Mouse (Mus musculus): ENCODE results near the gene Foxa1. TPM values are rescaled to one million over a fixed set of nuclear protein-coding genes. Genes with fewer than 3 reads are reported as not detected.

The Foxa1 gene
- total RNA-seq, 2 experiments from 2014 or later, result not detected

- no peak for TF ChIP-seq CTCF (IDR thresholded peaks at IDR 0.05)
- Histone ChIP-seq H3K27ac (no peak overlapping the region), H3K4me3 (no peak overlapping the region)
- intact Hi-C loops (cut with DNase I), result no loop called here
- no peak for DNase-seq
Observed at GRCm38 (mm10) chr12:57508938-57509337, 37.8 kb downstream of the Foxa1 start.

- no peak for TF ChIP-seq CTCF (IDR thresholded peaks at IDR 0.05)
- intact Hi-C loops (cut with DNase I), result no loop called here
- Histone ChIP-seq H3K4me3 (no peak overlapping the region), H3K27ac (no peak overlapping the region)
- DNase-seq, result no peak
Observed at GRCm38 (mm10) chr12:57505329-57505728, 41.4 kb downstream of the Foxa1 start.

- no peak for TF ChIP-seq CTCF (IDR thresholded peaks at IDR 0.05)
- no peak for DNase-seq
- Histone ChIP-seq H3K27ac (no peak overlapping the region), H3K4me3 (no peak overlapping the region)
- intact Hi-C loops (cut with DNase I), result no loop called here
Observed at GRCm38 (mm10) chr12:57500246-57500645, 46.5 kb downstream of the Foxa1 start.

GRCm38 (mm10) chr12:57496347-57497119 lies 50.2 kb downstream of the Foxa1 start:
- intact Hi-C loops (cut with DNase I), result no loop called here
- Histone ChIP-seq H3K27ac (no peak overlapping the region), H3K4me3 (no peak overlapping the region)
- no peak for DNase-seq
- TF ChIP-seq CTCF (IDR thresholded peaks at IDR 0.05), result no peak

Other genes with a start within 250 kb of the Foxa1 start
- not detected for gene Ttc6, start 17.2 kb upstream of the Foxa1 start, total RNA-seq (2021)